9 mouse cellular contexts compared by ENCODE assay signal in genomic region chr16:32858771-32859636, GRCm38 (mm10). TPM values are rescaled to one million over a fixed set of nuclear protein-coding genes. Genes with fewer than 3 reads are reported as not detected.
A peak's percentile ranks its signal among the peaks of the same experiment; 100 is the strongest.
DNase-seq lines count a peak whose midpoint lies in the region; ATAC-seq and TF ChIP-seq lines count a peak whose summit lies in the region.
"Had no signal": no experiment of that assay in that cellular context is flagged by ENCODE, and none has a peak within 500 bp of the region (broad histone marks: within the 10 kb centered on the region; RNA-seq: fewer than 3 reads in every experiment).

No protein-coding gene starts in this region.

- H3K4me2 ChIP-seq in embryonic facial prominence, embryonic 12.5 days (replicated peaks): no peak overlapping the region
- no peak overlapping the region for H3K4me2 ChIP-seq in lung, embryonic 16.5 days (ENCODE audit: low read depth, low read length)

- peaks cover 6% of the 10 kb centered on the region for H3K36me3 ChIP-seq in embryonic facial prominence, embryonic 12.5 days
- H3K36me3 ChIP-seq in embryonic facial prominence, embryonic 10.5 days (replicated peaks): peaks cover 33% of the 10 kb centered on the region
- 0 out of 2 replicates have a peak, but pooled peaks cover 3% of the 10 kb centered on the region for H3K36me3 ChIP-seq in lung, embryonic 16.5 days (ENCODE audit: control insufficient read depth, insufficient read depth, low read length)

- H3K4me3 ChIP-seq in embryonic facial prominence, embryonic 12.5 days: no peak overlapping the region
- H3K4me3 ChIP-seq in embryonic facial prominence, embryonic 10.5 days: no peak overlapping the region
- no peak overlapping the region for H3K4me3 ChIP-seq in lung, embryonic 16.5 days (ENCODE audit: low read length)

- no peak for DNase-seq in embryonic facial prominence, embryonic 10.5 days (ENCODE audit: low spot score)
- DNase-seq in Patski (ENCODE audit: low read depth, low spot score): peak; percentile 75
- peak; percentile 63 to 71 for DNase-seq in heart, adult 9 months (ENCODE audit: low spot score in 2 of 2)
- no peak for DNase-seq in c-Kit-positive CD71-positive TER-119-positive erythroid progenitor cells, embryonic 14.5 days (ENCODE audit: low spot score)
- DNase-seq in cerebellum, adult 18-20 months: no peak

- H3K27me3 ChIP-seq in embryonic facial prominence, embryonic 12.5 days: no peaks in the 10 kb centered on the region
- no peaks in the 10 kb centered on the region for H3K27me3 ChIP-seq in embryonic facial prominence, embryonic 10.5 days (replicated peaks; ENCODE audit: low read depth, poor library complexity, severe bottlenecking)
- no peaks in the 10 kb centered on the region for H3K27me3 ChIP-seq in Patski
- no peaks in the 10 kb centered on the region for H3K27me3 ChIP-seq in lung, embryonic 16.5 days (ENCODE audit: control insufficient read depth, insufficient read depth, low read depth, low read length)

- in situ Hi-C loops in Patski (cut with MboI; ENCODE audit: low pct_unique_long_range_greater_than_20kb): no loop called here

- H3K4me1 ChIP-seq in embryonic facial prominence, embryonic 12.5 days: no peaks in the 10 kb centered on the region
- no peaks in the 10 kb centered on the region for H3K4me1 ChIP-seq in embryonic facial prominence, embryonic 10.5 days
- H3K4me1 ChIP-seq in lung, embryonic 16.5 days (replicated peaks; ENCODE audit: control insufficient read depth, insufficient read depth, low read length): peaks cover 7% of the 10 kb centered on the region; the same call in 1 of the 2 replicates

- ATAC-seq in embryonic facial prominence, embryonic 12.5 days (ENCODE audit: insufficient number of reproducible peaks, insufficient read depth, low FRiP score, low TSS enrichment): no peak
- peak; percentile 92 for ATAC-seq in Patski
- ATAC-seq in lung, embryonic 16.5 days (ENCODE audit: low read depth): peak; percentile 81
- no peak for ATAC-seq in cerebellum, adult (ENCODE audit: insufficient number of reproducible peaks, low FRiP score, low TSS enrichment)

- WGBS in embryonic facial prominence, embryonic 12.5 days: 78% methylated on average over 12 of the region's 12 CpGs
- WGBS in embryonic facial prominence, embryonic 10.5 days: 80% methylated on average over 12 of the region's 12 CpGs
- 48% methylated on average over 12 of the region's 12 CpGs for WGBS in lung, embryonic 16.5 days

- CTCF ChIA-PET in Patski (lab: Charles Lee): interaction anchor here (1.4 kb wide), 2 partner anchors 15 to 28 kb away, joined by 3 to 4 read pairs; no protein-coding TSS in a partner anchor

- H3K9ac ChIP-seq in embryonic facial prominence, embryonic 12.5 days: no peak overlapping the region
- H3K9ac ChIP-seq in lung, embryonic 16.5 days (ENCODE audit: low read length): no peak overlapping the region
- H3K9ac ChIP-seq: liver, embryonic 14.5 days had no signal

- no peaks in the 10 kb centered on the region for H3K9me3 ChIP-seq in embryonic facial prominence, embryonic 12.5 days
- H3K9me3 ChIP-seq in embryonic facial prominence, embryonic 10.5 days: no peaks in the 10 kb centered on the region
- H3K9me3 ChIP-seq in lung, embryonic 16.5 days (ENCODE audit: control insufficient read depth, low read length): no peaks in the 10 kb centered on the region

- POLR2A ChIA-PET in Patski (lab: Charles Lee): interaction anchor here (2.0 kb wide), 1 partner anchor 18 kb away, joined by 7 read pairs; the partner anchor contains the start of genes Fyttd1 and Rubcn

- 0 out of 2 replicates have a peak overlapping the region, but pooled peaks have one; percentile 8 for H3K27ac ChIP-seq in embryonic facial prominence, embryonic 12.5 days
- H3K27ac ChIP-seq in embryonic facial prominence, embryonic 10.5 days (replicated peaks): no peak overlapping the region
- H3K27ac ChIP-seq in lung, embryonic 16.5 days (ENCODE audit: low read length): peak overlapping the region; percentile 58
- H3K27ac ChIP-seq: liver, embryonic 14.5 days had no signal

- no peak for TF ChIP-seq CTCF in Patski (IDR thresholded peaks at IDR 0.05)

RNA-seq across cellular contexts. Expression of gene Fyttd1, which starts 18.3 kb away (rescaled TPM):
- 106 and 124 TPM in 2 replicates for polyA plus RNA-seq in embryonic facial prominence, embryonic 12.5 days (2016; fragmentation: Nextera tagmentation; extraction: Ambion mirVana)
- 102 and 104 TPM in 2 replicates for polyA plus RNA-seq in embryonic facial prominence, embryonic 10.5 days (2016; fragmentation: Nextera tagmentation; extraction: Ambion mirVana)
- polyA plus RNA-seq in Patski (2021): 108 TPM
- 96.8 and 100 TPM in 2 replicates for polyA plus RNA-seq in lung, embryonic 16.5 days (2015; fragmentation: Nextera tagmentation; extraction: Ambion mirVana)

RNA-seq across cellular contexts. Expression of gene Rubcn, which starts 18.6 kb away (rescaled TPM):
- 19.0 and 20.8 TPM in 2 replicates for polyA plus RNA-seq in embryonic facial prominence, embryonic 12.5 days (2016; fragmentation: Nextera tagmentation; extraction: Ambion mirVana)
- 17.7 and 19.9 TPM in 2 replicates for polyA plus RNA-seq in embryonic facial prominence, embryonic 10.5 days (2016; fragmentation: Nextera tagmentation; extraction: Ambion mirVana)
- polyA plus RNA-seq in Patski (2021): 39.2 TPM
- polyA plus RNA-seq in lung, embryonic 16.5 days (2015; fragmentation: Nextera tagmentation; extraction: Ambion mirVana): 21.0 and 21.8 TPM in 2 replicates

RNA-seq across cellular contexts. Expression of gene Smbd1, which starts 48.7 kb away (rescaled TPM):
- not detected in 2 replicates for polyA plus RNA-seq in embryonic facial prominence, embryonic 12.5 days (2016; fragmentation: Nextera tagmentation; extraction: Ambion mirVana)
- polyA plus RNA-seq in embryonic facial prominence, embryonic 10.5 days (2016; fragmentation: Nextera tagmentation; extraction: Ambion mirVana): not detected in 2 replicates
- not detected for polyA plus RNA-seq in Patski (2021)
- 0.31 and 0.55 TPM in 2 replicates for polyA plus RNA-seq in lung, embryonic 16.5 days (2015; fragmentation: Nextera tagmentation; extraction: Ambion mirVana)

RNA-seq across cellular contexts. Expression of gene Lrch3, which starts 54.9 kb away (rescaled TPM):
- 42.6 and 43.7 TPM in 2 replicates for polyA plus RNA-seq in embryonic facial prominence, embryonic 12.5 days (2016; fragmentation: Nextera tagmentation; extraction: Ambion mirVana)
- 31.4 and 32.3 TPM in 2 replicates for polyA plus RNA-seq in embryonic facial prominence, embryonic 10.5 days (2016; fragmentation: Nextera tagmentation; extraction: Ambion mirVana)
- polyA plus RNA-seq in Patski (2021): 24.5 TPM
- polyA plus RNA-seq in lung, embryonic 16.5 days (2015; fragmentation: Nextera tagmentation; extraction: Ambion mirVana): 18.4 and 18.9 TPM in 2 replicates

Comparison
In these comparisons a context has a peak if more than half of its experiments do, and no peak if none do; other contexts are left out.
1. ATAC-seq: peak in Patski (single experiment) and lung, embryonic 16.5 days (single experiment); none in embryonic facial prominence, embryonic 12.5 days (single experiment) and cerebellum, adult (single experiment).
2. DNase-seq: peak in Patski (single experiment) and heart, adult 9 months (2 of 2); none in embryonic facial prominence, embryonic 10.5 days (single experiment), c-Kit-positive CD71-positive TER-119-positive erythroid progenitor cells, embryonic 14.5 days (single experiment) and cerebellum, adult 18-20 months (0 of 2).